Mouse (Mus musculus) right cerebral cortex, postnatal 10 days (tissue): ENCODE data around the gene Sncb.

Source experiments
- DNase-seq, 2 experiments: peaks; one replicate each; pipeline ENCODE4 v3.0.0; 2021; ENCODE audit warnings: low spot score in 2 of 2

Sncb gene

GRCm38 (mm10) chr13:54749061-54749863 is 17.1 kb downstream of the Sncb start:
- peak; percentile 86 to 87 for DNase-seq

GRCm38 (mm10) chr13:54748721-54749060 is 17.7 kb downstream of the Sncb start:
- DNase-seq: no peak

GRCm38 (mm10) chr13:54748190-54748589 is 18.2 kb downstream of the Sncb start:
- DNase-seq: no peak

GRCm38 (mm10) chr13:54746896-54747295 is 19.5 kb downstream of the Sncb start:
- DNase-seq: no peak

- no peak for DNase-seq
Observed at GRCm38 (mm10) chr13:54746110-54746509, 20.3 kb downstream of the Sncb start.

GRCm38 (mm10) chr13:54738213-54738601 is 28.2 kb downstream of the Sncb start:
- DNase-seq: no peak

GRCm38 (mm10) chr13:54737488-54738212 is 28.7 kb downstream of the Sncb start:
- no peak for DNase-seq

GRCm38 (mm10) chr13:54736931-54737330 is 29.5 kb downstream of the Sncb start:
- DNase-seq: no peak

- no peak for DNase-seq
Observed at GRCm38 (mm10) chr13:54726131-54726530, 40.3 kb downstream of the Sncb start.

GRCm38 (mm10) chr13:54723143-54723542 is 43.3 kb downstream of the Sncb start:
- DNase-seq: no peak

- DNase-seq: peak in 1 of 2 experiments; percentile 72
Observed at GRCm38 (mm10) chr13:54716916-54717315, 49.5 kb downstream of the Sncb start.

- DNase-seq: no peak
Observed at GRCm38 (mm10) chr13:54714996-54715395, 51.4 kb downstream of the Sncb start.

- no peak for DNase-seq
Observed at GRCm38 (mm10) chr13:54714393-54714792, 52.0 kb downstream of the Sncb start.

- no peak for DNase-seq
Observed at GRCm38 (mm10) chr13:54710866-54711265, 55.5 kb downstream of the Sncb start.
